Mouse (Mus musculus) embryo, embryonic 9.5 days (tissue): ENCODE data around the gene Peli1.
"Not testable (repeated sequence)": the region's sequence is repeated elsewhere in the genome, so short reads cannot be mapped to it uniquely, and the experiment has no call there.

Experiments used
- DNase-seq: peaks from one replicate; pipeline ENCODE4 v3.0.0-alpha.2; 2017; ENCODE audit errors: extremely low spot score

Peli1 gene

DNA sequence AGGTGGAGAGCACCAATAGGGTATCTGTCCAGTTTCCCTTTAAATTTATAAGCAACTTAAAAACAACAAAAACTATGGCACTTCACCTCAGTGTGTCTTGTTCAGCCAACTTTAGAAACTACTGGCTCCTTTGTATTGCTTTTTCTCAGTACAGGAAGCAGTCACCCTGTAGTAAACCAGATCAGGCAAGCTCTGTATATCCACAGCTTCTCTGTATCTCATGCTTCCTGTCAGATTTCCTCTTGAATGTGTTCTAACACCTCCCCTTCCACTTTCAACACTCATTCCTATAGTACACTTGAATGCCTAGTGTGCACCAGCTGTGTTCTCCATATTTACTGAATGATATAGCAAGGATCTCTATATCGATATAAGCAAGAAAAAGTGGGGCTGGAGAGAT lies 60.6 kb downstream of the Peli1 start:
- no peak for DNase-seq

- DNase-seq = no peak
Observed at GRCm38 (mm10) chr11:21153111-21153510, 62.0 kb downstream of the Peli1 start.

DNA sequence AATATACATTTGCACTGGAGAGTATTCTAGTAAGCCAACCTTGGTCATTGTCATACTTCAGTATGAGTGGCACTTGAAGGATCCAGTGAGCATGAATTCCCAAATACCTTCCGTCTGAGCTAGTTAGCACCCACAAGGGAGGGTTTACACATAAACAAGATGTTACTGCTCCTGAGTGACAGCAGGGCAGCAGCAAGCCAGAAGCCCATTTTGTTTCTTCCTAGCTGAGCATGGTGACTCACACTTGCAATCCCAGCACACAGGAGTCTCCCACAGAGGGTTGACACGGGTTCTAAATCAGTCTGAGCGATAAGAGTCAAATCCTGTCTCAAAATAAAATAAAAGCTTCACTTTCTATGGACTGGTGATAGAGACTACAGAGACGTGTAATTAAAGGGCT lies 66.5 kb downstream of the Peli1 start:
- no peak for DNase-seq

GRCm38 (mm10) chr11:21162093-21162492 lies 71.0 kb downstream of the Peli1 start:
- DNase-seq = no peak

DNA sequence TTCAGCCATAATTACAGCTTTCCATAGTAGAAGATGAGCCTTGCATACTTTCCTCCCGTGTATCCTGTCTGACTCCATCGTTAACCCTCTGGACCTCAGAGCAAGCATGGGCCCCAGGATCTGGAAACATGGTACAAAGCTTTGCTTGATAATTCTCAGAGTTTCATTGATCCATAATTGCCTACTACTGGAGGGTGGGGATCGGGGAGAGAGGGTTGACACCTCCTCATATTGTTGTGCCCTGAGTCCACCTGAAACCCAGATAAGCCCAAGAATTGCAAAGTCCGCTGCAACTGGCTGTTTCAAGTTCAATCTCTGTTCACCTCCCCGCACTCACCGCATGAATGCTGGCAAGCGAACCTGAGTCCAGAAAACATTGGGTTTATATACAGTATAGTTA lies 72.1 kb downstream of the Peli1 start:
- no peak for DNase-seq

DNA sequence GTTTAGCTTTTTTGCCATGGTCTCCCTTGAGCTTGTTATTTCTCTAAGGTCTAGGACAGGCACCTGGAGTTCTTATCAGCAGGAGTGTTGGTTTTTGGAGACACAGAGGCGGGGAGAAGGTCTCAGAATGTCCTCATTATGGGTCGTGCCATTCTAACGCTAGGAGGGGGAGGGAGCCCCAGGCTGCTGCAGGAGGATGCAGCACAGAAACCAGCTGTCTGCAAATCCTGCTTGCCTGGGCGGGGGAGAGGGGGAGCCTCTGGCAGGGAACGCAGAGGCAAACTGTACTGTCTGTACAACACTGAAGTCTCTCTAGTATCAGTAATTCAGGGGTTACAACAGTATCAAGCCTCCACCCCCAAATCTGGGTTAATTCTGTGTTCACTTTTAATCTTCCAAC lies 72.6 kb downstream of the Peli1 start:
- DNase-seq = peak; percentile 38

DNA sequence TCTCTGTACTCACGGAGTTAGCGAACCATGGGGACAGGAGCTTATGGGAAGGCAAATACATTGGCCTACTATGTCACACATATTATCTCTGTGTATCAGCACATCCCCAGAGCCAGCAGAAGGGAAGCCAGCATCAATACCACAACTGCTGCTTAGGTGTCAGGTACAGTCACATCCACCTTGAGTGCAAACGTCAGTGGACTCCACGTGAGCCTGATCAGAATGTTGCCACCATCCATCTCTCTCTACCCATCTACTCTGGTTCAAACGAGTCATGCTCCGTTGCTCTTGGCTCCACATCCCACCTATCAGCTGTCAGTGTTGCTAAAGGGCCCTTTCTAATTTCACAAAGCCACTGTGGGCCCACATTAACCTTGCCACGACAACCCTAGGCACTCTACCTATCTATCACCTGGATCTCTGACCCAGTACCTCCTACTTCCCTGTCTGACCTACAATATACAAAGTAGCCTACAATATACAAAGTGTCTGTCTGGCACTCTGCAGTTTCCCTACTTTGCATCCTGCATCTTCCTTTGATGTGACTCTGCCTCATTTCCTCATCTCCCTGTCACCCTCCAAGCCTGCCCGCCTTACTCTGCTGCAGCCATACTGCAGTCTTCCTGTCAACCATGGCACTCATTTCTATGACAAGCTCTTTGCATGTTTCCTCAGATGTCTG lies 73.4 kb downstream of the Peli1 start:
- no peak for DNase-seq

- no peak for DNase-seq
Observed at GRCm38 (mm10) chr11:21164994-21165560, 74.0 kb downstream of the Peli1 start.

DNA sequence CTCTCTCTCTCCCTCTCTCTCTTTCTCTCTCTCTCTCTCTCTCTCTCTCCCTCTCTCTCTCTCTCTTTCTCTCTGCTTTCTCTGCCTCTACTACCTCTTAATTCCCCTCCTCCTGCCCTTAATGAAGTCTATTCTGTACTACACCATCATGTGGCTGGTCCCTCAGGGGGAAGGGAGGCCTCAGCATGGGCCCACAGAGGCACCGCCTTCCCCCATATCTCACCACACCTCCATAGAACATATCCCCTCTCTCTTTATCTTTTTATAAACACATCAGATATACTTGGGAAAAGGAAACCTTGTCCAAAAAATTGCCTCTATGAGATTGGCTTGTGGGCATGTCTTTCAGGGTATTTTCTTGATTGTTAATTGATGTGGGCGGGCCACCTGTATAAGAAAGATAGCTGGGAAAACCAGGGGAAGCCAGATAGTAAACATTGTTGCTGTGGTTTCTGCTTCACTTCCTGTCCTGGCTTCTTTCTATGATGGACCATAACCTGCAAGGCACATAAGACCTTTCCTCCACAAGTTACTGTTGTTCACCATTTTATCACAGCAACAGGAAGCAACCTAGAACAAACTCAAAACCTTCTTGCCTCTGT lies 75.5 kb downstream of the Peli1 start:
- no peak for DNase-seq

DNA sequence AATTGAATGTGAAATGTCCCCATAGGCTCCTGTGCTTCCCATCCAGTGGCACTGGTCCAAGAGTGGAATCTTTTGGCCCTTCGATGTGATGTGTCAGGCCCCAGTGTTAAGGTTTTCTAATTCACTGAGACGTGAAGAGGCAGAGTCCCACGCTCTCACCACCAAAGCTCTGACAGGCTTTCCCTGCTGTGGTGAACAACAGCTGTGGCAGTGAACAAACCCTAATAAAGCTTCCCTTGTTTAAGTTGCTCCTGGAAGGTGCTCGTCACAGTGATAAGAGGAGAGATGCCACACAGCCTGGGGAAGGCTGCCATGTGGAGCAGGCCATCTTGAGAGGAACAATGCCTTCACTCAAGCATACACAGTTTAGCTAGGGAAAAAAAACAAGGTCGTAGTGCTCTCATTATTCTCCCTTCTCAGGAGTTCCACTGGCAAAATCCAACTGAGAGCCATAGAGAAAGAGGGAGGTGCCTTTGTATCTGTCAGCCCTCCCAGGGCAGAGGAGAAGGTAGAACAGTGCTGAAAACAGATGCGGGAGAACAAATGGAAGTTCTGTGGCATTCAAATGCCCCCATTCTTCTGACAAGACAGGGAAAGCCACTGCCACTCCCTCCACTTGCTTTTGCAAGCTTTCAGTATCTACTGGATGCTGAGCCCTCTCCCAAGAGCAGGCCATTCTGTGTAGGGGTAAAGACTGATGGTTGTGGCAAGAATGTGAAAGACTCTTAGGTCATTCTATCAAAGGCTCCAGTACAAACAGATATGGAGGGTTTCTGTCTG lies 77.9 kb downstream of the Peli1 start:
- DNase-seq = no peak

DNA sequence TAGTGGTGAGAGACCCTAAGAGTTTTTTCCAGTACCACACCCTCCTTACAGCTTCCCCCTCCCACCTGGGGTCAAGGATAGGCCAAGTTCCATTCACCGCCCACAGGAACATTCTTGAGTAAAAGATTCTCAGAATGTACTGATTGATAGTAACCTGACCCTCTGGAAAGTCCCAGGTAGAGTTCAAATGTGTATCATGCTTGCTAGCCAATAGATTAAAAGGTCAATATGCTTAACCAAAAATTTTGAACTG lies 78.4 kb downstream of the Peli1 start:
- not testable (repeated sequence) for DNase-seq

- no peak for DNase-seq
Observed at GRCm38 (mm10) chr11:21172281-21172680, 81.2 kb downstream of the Peli1 start.

DNA sequence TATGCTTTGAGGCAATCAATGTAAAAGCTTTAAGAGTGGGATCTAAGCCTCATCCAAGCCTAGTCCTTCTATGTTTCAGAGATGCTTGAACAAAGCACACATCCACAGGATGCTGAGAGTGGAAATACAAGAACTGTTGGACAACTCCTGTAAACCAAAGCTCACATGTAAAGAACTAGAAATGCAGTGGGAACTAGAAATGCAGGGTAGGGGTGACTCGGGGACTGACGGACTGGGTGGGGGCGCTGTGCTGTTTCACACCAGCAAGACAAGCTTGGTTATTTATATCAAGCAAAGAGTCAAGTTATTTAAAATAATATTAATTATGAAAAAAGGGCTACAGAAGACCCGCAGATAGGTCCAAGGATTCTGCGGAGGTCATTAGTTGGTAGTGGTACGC lies 82.8 kb downstream of the Peli1 start:
- DNase-seq = no peak

- DNase-seq = no peak
Observed at GRCm38 (mm10) chr11:21174396-21174795, 83.3 kb downstream of the Peli1 start.

DNA sequence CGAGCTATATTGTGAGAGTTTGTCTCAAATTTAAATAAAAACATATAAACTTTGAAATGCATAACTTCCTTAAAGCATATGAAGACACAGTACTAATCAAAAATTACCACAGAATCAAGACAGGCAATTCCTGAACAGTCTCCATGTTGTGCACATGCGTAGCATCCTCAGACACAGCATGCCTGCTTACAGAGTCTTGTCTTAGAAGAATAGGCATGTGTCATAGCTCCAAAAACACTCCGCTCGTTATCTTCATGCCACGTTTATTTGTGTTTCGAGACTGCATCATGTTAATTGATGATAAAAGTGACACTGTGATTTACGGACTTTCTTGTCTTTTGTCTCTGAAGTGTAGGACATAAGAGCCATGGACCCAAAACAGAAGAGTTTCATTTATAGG lies 84.0 kb downstream of the Peli1 start:
- no peak for DNase-seq

DNA sequence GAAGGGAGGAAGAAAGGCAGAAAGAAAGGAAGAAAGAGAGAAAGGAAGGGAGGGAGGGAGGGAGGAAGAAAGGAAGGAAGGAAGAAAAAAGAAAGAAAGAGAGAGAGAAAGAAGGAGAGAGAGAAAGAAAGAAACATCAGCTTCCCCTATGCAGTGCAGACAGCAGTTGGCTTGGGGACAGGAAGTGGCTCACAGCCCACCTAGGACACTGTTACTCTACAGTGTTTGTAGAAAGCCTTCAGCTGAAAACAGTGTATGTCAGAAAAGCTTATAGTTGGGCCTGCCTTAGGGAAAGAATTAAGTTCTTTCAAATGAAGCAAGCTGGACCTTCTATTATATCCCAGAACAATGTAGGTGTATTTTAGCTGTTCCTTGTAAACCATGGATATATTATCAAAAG lies 85.4 kb downstream of the Peli1 start:
- no peak for DNase-seq

- DNase-seq = no peak
Observed at GRCm38 (mm10) chr11:21178343-21178742, 87.3 kb downstream of the Peli1 start.

GRCm38 (mm10) chr11:21178998-21179645 lies 88.0 kb downstream of the Peli1 start:
- DNase-seq = no peak

DNA sequence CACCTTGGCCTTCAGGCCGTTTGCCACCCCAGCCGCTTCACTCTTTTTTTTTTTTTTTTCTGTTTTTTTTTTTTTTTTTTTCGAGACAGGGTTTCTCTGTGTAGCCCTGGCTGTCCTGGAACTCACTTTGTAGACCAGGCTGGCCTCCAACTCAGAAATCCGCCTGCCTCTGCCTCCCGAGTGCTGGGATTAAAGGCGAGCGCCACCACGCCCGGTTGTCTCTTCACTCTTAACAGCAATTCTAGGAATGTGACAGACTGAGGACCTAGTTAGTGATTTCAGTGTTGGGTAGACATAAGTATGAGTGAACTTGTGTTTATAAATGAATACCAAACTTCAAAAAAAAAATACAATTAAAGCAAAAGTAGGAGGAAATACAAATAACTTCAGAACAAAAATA lies 88.8 kb downstream of the Peli1 start:
- DNase-seq = not testable (repeated sequence)

- no peak for DNase-seq
Observed at GRCm38 (mm10) chr11:21180650-21181049, 89.6 kb downstream of the Peli1 start.

GRCm38 (mm10) chr11:21181616-21182015 lies 90.5 kb downstream of the Peli1 start:
- DNase-seq = no peak

DNA sequence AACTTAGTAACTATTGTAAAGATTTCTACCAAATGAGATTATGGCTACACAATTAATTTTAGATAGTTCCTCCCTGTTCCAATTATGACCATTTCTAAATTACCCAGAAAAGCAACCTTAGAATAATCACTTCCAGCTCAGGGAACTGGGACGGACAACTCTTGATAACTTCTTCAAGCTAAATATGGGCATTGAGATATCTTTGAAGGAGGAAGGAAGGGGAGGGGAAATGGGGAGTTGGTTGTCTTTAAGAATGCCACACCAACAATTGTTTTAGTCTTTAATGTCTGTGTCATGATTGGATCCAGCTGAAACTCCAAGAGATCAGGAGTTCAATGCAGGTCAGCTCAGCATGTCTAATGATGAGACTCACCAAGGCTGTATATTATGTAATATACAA lies 91.6 kb downstream of the Peli1 start:
- no peak for DNase-seq

DNA sequence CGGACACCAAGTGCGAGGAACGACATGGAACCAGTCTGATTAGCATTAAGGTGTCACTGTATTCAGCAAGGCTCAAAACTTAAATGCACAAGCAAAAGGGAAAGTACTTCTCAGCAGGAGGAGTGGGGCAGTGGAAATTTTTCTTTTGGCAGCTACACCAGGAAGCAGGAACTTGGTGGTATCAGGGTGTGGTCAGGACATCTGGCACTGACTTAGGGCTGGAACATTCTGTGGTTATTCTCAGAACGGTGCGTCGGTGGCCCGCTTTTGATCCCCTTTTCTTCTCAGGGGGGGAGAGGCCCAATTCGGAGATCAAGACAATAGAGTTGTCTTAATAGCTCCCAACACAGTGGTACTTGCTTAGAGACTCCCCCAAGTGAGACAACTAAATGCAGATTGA lies 100.7 kb downstream of the Peli1 start:
- DNase-seq = not testable (repeated sequence)
